8 mouse cellular contexts compared by ENCODE assay signal in genomic region chr19:6987061-6987903, GRCm38 (mm10). TPM values are rescaled to one million over a fixed set of nuclear protein-coding genes. Genes with fewer than 3 reads are reported as not detected.
DNase-seq lines count a peak whose midpoint lies in the region; ATAC-seq and TF ChIP-seq lines count a peak whose summit lies in the region.

TSS of gene Vegfb (minus strand) at chr19:6987651.

- ATAC-seq in forebrain, embryonic 16.5 days = peak; percentile 54

- TF ChIP-seq CTCF in left cerebral cortex, adult 2 months (IDR thresholded peaks at IDR 0.05) = no peak

- H3K27ac ChIP-seq in forebrain, embryonic 16.5 days (ENCODE audit: low read length) = peak within 1 kb of the TSS; percentile 72
- H3K27ac ChIP-seq in hindbrain, embryonic 10.5 days = peak within 1 kb of the TSS; percentile 97
- peak within 1 kb of the TSS; percentile 97 for H3K27ac ChIP-seq in left cerebral cortex, adult 2 months

- H3K27me3 ChIP-seq in forebrain, embryonic 16.5 days (replicated peaks; ENCODE audit: control insufficient read depth, insufficient read depth, low read length) = no peaks in the 10 kb centered on the region
- no peaks in the 10 kb centered on the region for H3K27me3 ChIP-seq in hindbrain, embryonic 10.5 days (ENCODE audit: insufficient read depth, poor library complexity, severe bottlenecking)

- intact Hi-C loops in left cerebral cortex, adult 2 months (cut with DNase I) = no loop called here

- DNase-seq in Muller cell, postnatal 12 days (ENCODE audit: inconsistent ontology term) = peak; percentile 74
- peak; percentile 69 to 79 for DNase-seq in cerebellum, adult 18-20 months
- DNase-seq in hindbrain, embryonic 10.5 days (ENCODE audit: low spot score) = peak; percentile 66
- DNase-seq in left cerebral cortex, adult 2 months (ENCODE audit: extremely low spot score in 1 of 2, low spot score in 2 of 2) = peak; percentile 62 to 65
- peak; percentile 55 for DNase-seq in lung, postnatal 36 days
- peak; percentile 68 for DNase-seq in right cerebral cortex, postnatal 4 days
- no peak for DNase-seq in ovary, adult 18-20 months (ENCODE audit: low spot score)

- peak within 1 kb of the TSS; percentile 63 for H3K4me3 ChIP-seq in forebrain, embryonic 16.5 days (replicated peaks; ENCODE audit: low read length)
- H3K4me3 ChIP-seq in hindbrain, embryonic 10.5 days = peak within 1 kb of the TSS; percentile 95
- peak within 1 kb of the TSS; percentile 78 for H3K4me3 ChIP-seq in left cerebral cortex, adult 2 months

- H3K9me3 ChIP-seq in forebrain, embryonic 16.5 days (ENCODE audit: control insufficient read depth, low read length) = no peaks in the 10 kb centered on the region
- H3K9me3 ChIP-seq in hindbrain, embryonic 10.5 days = no peaks in the 10 kb centered on the region

- H3K9ac ChIP-seq in forebrain, embryonic 16.5 days (replicated peaks; ENCODE audit: low read depth, low read length) = peak within 1 kb of the TSS; percentile 92

- peaks cover 24% of the 10 kb centered on the region for H3K4me1 ChIP-seq in forebrain, embryonic 16.5 days (replicated peaks; ENCODE audit: control insufficient read depth, insufficient read depth, low read length)
- peaks cover 55% of the 10 kb centered on the region for H3K4me1 ChIP-seq in hindbrain, embryonic 10.5 days (replicated peaks)

- WGBS in forebrain, embryonic 16.5 days = under 1% methylated on average over 51 of the region's 85 CpGs
- under 1% methylated on average over 84 of the region's 85 CpGs for WGBS in hindbrain, embryonic 10.5 days

- peaks cover 2% of the 10 kb centered on the region; the same call in 1 of the 2 replicates for H3K36me3 ChIP-seq in forebrain, embryonic 16.5 days (ENCODE audit: control insufficient read depth, insufficient read depth)
- H3K36me3 ChIP-seq in hindbrain, embryonic 10.5 days = peaks cover 41% of the 10 kb centered on the region

- peak within 1 kb of the TSS; percentile 88 for H3K4me2 ChIP-seq in forebrain, embryonic 16.5 days (ENCODE audit: low read length)

RNA-seq across cellular contexts. Expression of gene Vegfb, which starts in this region (rescaled TPM):
- 42.5 and 44.6 TPM in 2 replicates for polyA plus RNA-seq in forebrain, embryonic 16.5 days (2015; fragmentation: Nextera tagmentation; extraction: Ambion mirVana)
- polyA plus RNA-seq in hindbrain, embryonic 10.5 days (2016; fragmentation: Nextera tagmentation; extraction: Ambion mirVana) = 35.6 and 36.2 TPM in 2 replicates
- total RNA-seq in left cerebral cortex, adult 2 months (2021) = 100 to 1,000 TPM in 1 of 2 experiments, 10 to 100 TPM in 1; 89.4 to 101 TPM
